Mouse (Mus musculus) embryonic facial prominence, embryonic 10.5 days (tissue): ENCODE measurements around the gene Sobp. TPM values are rescaled to one million over a fixed set of nuclear protein-coding genes. Genes with fewer than 3 reads are reported as not detected.

Experiments used
- DNase-seq: peaks from one replicate; pipeline ENCODE4 v3.0.0-alpha.2; 2017; ENCODE audit warnings: low spot score
- H3K27ac ChIP-seq: fragments of 300-500 bp; sonication (generic); replicated peaks from 2 replicates; pipeline ENCODE4 v1.5.1; 2016; ENCODE audit warnings: mild to moderate bottlenecking
- H3K27me3 ChIP-seq: fragments of 300-500 bp; sonication (generic); replicated peaks from 2 replicates; pipeline ENCODE4 v1.6.1; 2016; ENCODE audit warnings: low read depth, mild to moderate bottlenecking; ENCODE audit not compliant: poor library complexity, severe bottlenecking
- H3K36me3 ChIP-seq: fragments of 300-500 bp; sonication (generic); replicated peaks from 2 replicates; pipeline ENCODE4 v1.6.1; 2016; ENCODE audit warnings: mild to moderate bottlenecking, moderate library complexity
- H3K4me1 ChIP-seq: fragments of 300-500 bp; sonication (generic); 2 replicates; pipeline ENCODE4 v1.6.1; 2016
- H3K4me3 ChIP-seq: fragments of 300-500 bp; sonication (generic); 2 replicates; pipeline ENCODE4 v1.5.1; 2016; ENCODE audit warnings: mild to moderate bottlenecking, moderate library complexity
- H3K9me3 ChIP-seq: fragments of 300-500 bp; sonication (generic); 2 replicates; pipeline ENCODE4 v1.6.1; 2016; ENCODE audit warnings: mild to moderate bottlenecking
- WGBS: fragments of 180-500 bp; shearing (Covaris S2); methylation state at CpG from one replicate; pipeline ENCODE4 v1.1.7; 2016; 5-methylcytosine and 5-hydroxymethylcytosine counted together
- polyA plus RNA-seq: library from polyadenylated mRNA; unstranded; fragments of >200 nt; fragmentation: Nextera tagmentation; extraction: Ambion mirVana; gene quantifications from 2 replicates; pipeline ENCODE4 v1.2.1, GENCODE M21; 2016

The Sobp gene
- polyA plus RNA-seq, 1 experiment from 2014 or later = 3.2 TPM

GRCm38 (mm10) chr10:43173141-43173827, 1.0 kb downstream of the Sobp start:
- peaks cover 59% of the 10 kb centered on the region for H3K27me3 ChIP-seq
- H3K4me1 ChIP-seq = peaks cover 57% of the 10 kb centered on the region

GRCm38 (mm10) chr10:43172554-43172953, 1.8 kb downstream of the Sobp start:
- Histone ChIP-seq H3K36me3 (no peaks in the 10 kb centered on the region), H3K9me3 (no peaks in the 10 kb centered on the region), H3K27me3 (peaks cover 52% of the 10 kb centered on the region), H3K27ac (peak overlapping the region; percentile 93), H3K4me3 (peak overlapping the region; percentile 94), H3K4me1 (peaks cover 57% of the 10 kb centered on the region)
- 2% methylated on average over 8 of the region's 8 CpGs for WGBS
- DNase-seq = peak; percentile 18

More at GRCm38 (mm10) chr10:43173141-43173827, 1.0 kb downstream of the Sobp start:
- under 1% methylated on average over 53 of the region's 53 CpGs for WGBS
- Histone ChIP-seq H3K9me3 (no peaks in the 10 kb centered on the region), H3K27ac (peak overlapping the region; percentile 93), H3K36me3 (no peaks in the 10 kb centered on the region), H3K4me3 (peak overlapping the region; percentile 94)
- DNase-seq = peak; percentile 76

GRCm38 (mm10) chr10:43172066-43172465, 2.3 kb downstream of the Sobp start:
- Histone ChIP-seq H3K27ac (peak overlapping the region; percentile 3; the same call in 1 of the 2 replicates), H3K27me3 (peaks cover 47% of the 10 kb centered on the region), H3K9me3 (no peaks in the 10 kb centered on the region; the same call in 1 of the 2 replicates), H3K4me3 (peak overlapping the region; percentile 94), H3K36me3 (no peaks in the 10 kb centered on the region), H3K4me1 (peaks cover 57% of the 10 kb centered on the region)
- WGBS = 1% methylated on average over 7 of the region's 7 CpGs
- peak; percentile 41 for DNase-seq

GRCm38 (mm10) chr10:43171106-43171505, 3.2 kb downstream of the Sobp start:
- peak overlapping the region; percentile 21; the same call in 1 of the 2 replicates for H3K27ac ChIP-seq
- H3K4me1 ChIP-seq = peaks cover 57% of the 10 kb centered on the region
- no peaks in the 10 kb centered on the region for H3K36me3 ChIP-seq
- WGBS = under 1% methylated on average over 8 of the region's 8 CpGs
- peak overlapping the region; percentile 94 for H3K4me3 ChIP-seq
- H3K27me3 ChIP-seq = peaks cover 38% of the 10 kb centered on the region
- peaks cover 3% of the 10 kb centered on the region; the same call in 1 of the 2 replicates for H3K9me3 ChIP-seq
- peak; percentile 77 for DNase-seq

GRCm38 (mm10) chr10:43168847-43169246, 5.5 kb downstream of the Sobp start:
- DNase-seq = no peak
- Histone ChIP-seq H3K4me1 (peaks cover 45% of the 10 kb centered on the region), H3K27ac (no peak overlapping the region), H3K36me3 (0 out of 2 replicates have a peak, but pooled peaks cover 3% of the 10 kb centered on the region), H3K27me3 (peaks cover 19% of the 10 kb centered on the region), H3K4me3 (no peak overlapping the region), H3K9me3 (peaks cover 3% of the 10 kb centered on the region; the same call in 1 of the 2 replicates)
- 81% methylated on average over 7 of the region's 7 CpGs for WGBS

GRCm38 (mm10) chr10:43166817-43167216, 7.5 kb downstream of the Sobp start:
- Histone ChIP-seq H3K36me3 (peaks cover 7% of the 10 kb centered on the region), H3K27me3 (peaks cover 4% of the 10 kb centered on the region; the same call in 1 of the 2 replicates), H3K4me3 (no peak overlapping the region), H3K4me1 (peaks cover 26% of the 10 kb centered on the region), H3K9me3 (peaks cover 10% of the 10 kb centered on the region), H3K27ac (no peak overlapping the region)
- no peak for DNase-seq
- 95% methylated on average over 3 of the region's 3 CpGs for WGBS

GRCm38 (mm10) chr10:43166146-43166545, 8.2 kb downstream of the Sobp start:
- peaks cover 4% of the 10 kb centered on the region; the same call in 1 of the 2 replicates for H3K27me3 ChIP-seq
- no peak overlapping the region for H3K4me3 ChIP-seq
- H3K9me3 ChIP-seq = peaks cover 10% of the 10 kb centered on the region
- H3K4me1 ChIP-seq = peaks cover 19% of the 10 kb centered on the region
- DNase-seq = no peak
- H3K27ac ChIP-seq = no peak overlapping the region
- H3K36me3 ChIP-seq = peaks cover 7% of the 10 kb centered on the region
- 86% methylated on average over 1 of the region's 1 CpGs for WGBS

GRCm38 (mm10) chr10:43164406-43164805, 9.9 kb downstream of the Sobp start:
- H3K4me1 ChIP-seq = peaks cover 6% of the 10 kb centered on the region
- no peak overlapping the region for H3K4me3 ChIP-seq
- DNase-seq = no peak
- peaks cover 7% of the 10 kb centered on the region for H3K36me3 ChIP-seq
- peaks cover 10% of the 10 kb centered on the region for H3K9me3 ChIP-seq
- 96% methylated on average over 2 of the region's 2 CpGs for WGBS
- no peak overlapping the region for H3K27ac ChIP-seq
- 0 out of 2 replicates have a peak, but pooled peaks cover 4% of the 10 kb centered on the region for H3K27me3 ChIP-seq

- WGBS = 88% methylated on average over 12 of the region's 12 CpGs
- Histone ChIP-seq H3K9me3 (peaks cover 10% of the 10 kb centered on the region), H3K4me3 (no peak overlapping the region), H3K36me3 (peaks cover 15% of the 10 kb centered on the region), H3K27me3 (no peaks in the 10 kb centered on the region), H3K4me1 (no peaks in the 10 kb centered on the region), H3K27ac (no peak overlapping the region)
- DNase-seq = no peak
Observed at GRCm38 (mm10) chr10:43162318-43162717, 12.0 kb downstream of the Sobp start.

GRCm38 (mm10) chr10:43159333-43159732, 15.0 kb downstream of the Sobp start:
- Histone ChIP-seq H3K4me1 (peaks cover 22% of the 10 kb centered on the region), H3K4me3 (no peak overlapping the region), H3K27ac (no peak overlapping the region), H3K36me3 (peaks cover 19% of the 10 kb centered on the region), H3K9me3 (peaks cover 7% of the 10 kb centered on the region), H3K27me3 (no peaks in the 10 kb centered on the region)
- no peak for DNase-seq
- WGBS = 88% methylated on average over 5 of the region's 5 CpGs

GRCm38 (mm10) chr10:43158917-43159316, 15.4 kb downstream of the Sobp start:
- H3K9me3 ChIP-seq = peaks cover 7% of the 10 kb centered on the region
- no peak for DNase-seq
- H3K36me3 ChIP-seq = peaks cover 19% of the 10 kb centered on the region
- no peak overlapping the region for H3K27ac ChIP-seq
- WGBS = 91% methylated on average over 5 of the region's 5 CpGs
- H3K4me3 ChIP-seq = no peak overlapping the region
- peaks cover 26% of the 10 kb centered on the region for H3K4me1 ChIP-seq
- H3K27me3 ChIP-seq = no peaks in the 10 kb centered on the region

- Histone ChIP-seq H3K36me3 (peaks cover 19% of the 10 kb centered on the region), H3K27me3 (no peaks in the 10 kb centered on the region), H3K4me1 (peaks cover 40% of the 10 kb centered on the region), H3K4me3 (peak overlapping the region; percentile 35), H3K27ac (peak overlapping the region; percentile 86), H3K9me3 (no peaks in the 10 kb centered on the region)
- WGBS = 15% methylated on average over 12 of the region's 12 CpGs
- DNase-seq = peak; percentile 89
Observed at GRCm38 (mm10) chr10:43155046-43155560, 19.2 kb downstream of the Sobp start.

- H3K4me1 ChIP-seq = peaks cover 40% of the 10 kb centered on the region
- no peak for DNase-seq
- peaks cover 25% of the 10 kb centered on the region for H3K36me3 ChIP-seq
- H3K27me3 ChIP-seq = no peaks in the 10 kb centered on the region
- H3K9me3 ChIP-seq = no peaks in the 10 kb centered on the region
- H3K4me3 ChIP-seq = no peak overlapping the region
- 80% methylated on average over 8 of the region's 8 CpGs for WGBS
- no peak overlapping the region for H3K27ac ChIP-seq
Observed at GRCm38 (mm10) chr10:43152643-43153042, 21.7 kb downstream of the Sobp start.
